Mouse (Mus musculus) layer of hippocampus, adult 11-12 months (tissue): ENCODE measurements around the gene Osr1.

Experiments
- DNase-seq: peaks from one replicate; pipeline ENCODE4 v3.0.0; 2022; ENCODE audit warnings: low spot score

The Osr1 gene

GRCm38 (mm10) chr12:9569971-9570370 is at the start of gene Osr1:
Gene Osr1 (plus strand): TSS chr12:9570116.
- peak; percentile 38 for DNase-seq

DNA sequence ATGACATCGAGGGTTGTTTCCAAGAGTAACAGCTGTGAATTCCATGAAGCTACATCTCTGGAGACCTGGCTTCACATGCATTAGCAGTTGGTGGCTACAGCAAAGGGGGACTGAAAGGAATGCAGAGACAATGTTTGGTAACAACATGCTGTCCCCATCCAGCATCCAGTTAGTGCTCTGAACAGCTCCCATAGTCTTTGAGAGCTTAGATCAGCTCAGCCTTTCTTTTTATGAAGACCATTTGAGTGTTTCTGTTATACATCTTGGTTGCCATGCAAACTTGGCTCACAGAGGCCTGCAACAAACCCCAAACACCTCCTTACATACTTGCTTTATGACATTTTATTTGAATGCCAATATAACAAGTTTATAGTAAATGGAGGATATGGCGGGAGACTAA is 19.6 kb upstream of the Osr1 start:
- DNase-seq = no peak

- DNase-seq = no peak
Observed at GRCm38 (mm10) chr12:9564956-9565355, 5.0 kb upstream of the Osr1 start.

DNA sequence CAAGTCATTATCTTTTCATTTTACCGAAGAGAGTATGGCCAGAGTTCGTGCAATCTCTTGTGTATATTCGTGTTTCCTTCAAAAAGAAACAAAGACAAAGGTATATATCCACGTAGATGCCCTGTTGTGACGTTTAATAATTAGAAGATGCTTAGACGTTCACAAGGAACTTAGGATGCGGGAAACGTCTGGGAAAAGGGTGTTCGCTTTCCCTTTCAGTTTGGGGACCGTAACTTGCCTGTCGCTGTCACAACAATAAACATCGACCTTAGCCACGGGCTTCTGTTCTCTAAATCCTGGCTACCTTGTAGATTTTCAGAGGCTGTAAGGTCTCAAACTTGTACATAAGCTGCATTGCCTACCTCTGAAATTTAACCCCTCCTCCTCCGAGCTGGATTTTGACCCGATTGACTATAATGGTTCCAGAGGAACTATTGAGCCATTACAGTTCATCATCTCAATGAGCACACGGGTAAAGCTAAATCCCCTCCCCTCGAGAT is 630 bp downstream of the Osr1 start:
- DNase-seq = no peak

DNA sequence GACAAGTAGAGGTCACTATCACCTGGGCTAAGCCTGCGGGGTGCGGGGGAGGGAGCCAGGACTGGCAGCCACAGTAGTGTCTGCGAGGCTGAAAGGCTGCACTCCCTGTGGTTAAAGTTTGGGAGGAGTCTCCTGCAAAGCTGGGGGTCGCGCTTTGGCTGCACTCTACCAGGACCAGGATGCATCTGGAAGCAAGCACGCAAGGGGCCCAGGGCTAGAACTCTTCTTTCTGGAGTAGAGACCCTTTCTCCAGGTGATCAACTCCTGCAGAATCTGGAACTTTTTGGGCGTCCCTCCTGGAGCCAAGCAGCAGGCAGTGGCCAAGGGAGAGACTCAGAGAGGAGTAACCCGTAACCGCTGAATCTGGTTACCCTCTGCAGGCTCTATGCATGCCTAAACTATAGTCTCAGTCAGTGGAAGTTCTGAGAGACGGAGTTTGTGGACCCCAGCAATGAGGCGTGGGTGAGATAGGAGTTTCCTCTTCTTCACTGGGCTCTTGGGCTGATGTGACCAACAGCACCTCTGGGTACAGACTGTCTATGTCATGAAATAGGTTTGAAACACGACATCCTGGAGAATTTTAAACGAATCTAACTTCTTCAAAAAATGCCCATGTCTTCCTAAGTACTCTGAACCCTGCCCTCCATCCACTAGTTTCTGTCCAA is 1.5 kb downstream of the Osr1 start:
- DNase-seq = no peak

GRCm38 (mm10) chr12:9572022-9572421 is 2.1 kb downstream of the Osr1 start:
- no peak for DNase-seq

DNA sequence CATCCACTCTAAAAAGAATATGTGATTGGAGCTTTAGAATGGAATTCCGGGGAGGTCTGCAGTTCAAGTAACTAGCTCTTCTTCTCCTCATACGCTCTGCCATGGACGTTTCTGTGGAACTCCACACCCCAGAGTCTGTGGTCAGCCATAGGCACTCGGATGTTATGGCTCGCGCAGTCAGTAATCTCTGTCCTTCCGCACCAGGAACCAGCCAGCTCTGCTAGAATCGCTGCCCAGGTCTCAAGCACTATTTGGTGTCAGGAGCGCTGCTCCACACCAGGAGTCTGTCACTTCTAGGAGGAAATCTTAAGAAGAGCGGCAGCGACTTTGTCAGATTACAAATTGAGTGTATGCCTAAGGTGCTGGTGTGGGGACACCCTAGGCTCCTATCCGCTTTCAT is 3.8 kb downstream of the Osr1 start:
- DNase-seq = no peak

DNA sequence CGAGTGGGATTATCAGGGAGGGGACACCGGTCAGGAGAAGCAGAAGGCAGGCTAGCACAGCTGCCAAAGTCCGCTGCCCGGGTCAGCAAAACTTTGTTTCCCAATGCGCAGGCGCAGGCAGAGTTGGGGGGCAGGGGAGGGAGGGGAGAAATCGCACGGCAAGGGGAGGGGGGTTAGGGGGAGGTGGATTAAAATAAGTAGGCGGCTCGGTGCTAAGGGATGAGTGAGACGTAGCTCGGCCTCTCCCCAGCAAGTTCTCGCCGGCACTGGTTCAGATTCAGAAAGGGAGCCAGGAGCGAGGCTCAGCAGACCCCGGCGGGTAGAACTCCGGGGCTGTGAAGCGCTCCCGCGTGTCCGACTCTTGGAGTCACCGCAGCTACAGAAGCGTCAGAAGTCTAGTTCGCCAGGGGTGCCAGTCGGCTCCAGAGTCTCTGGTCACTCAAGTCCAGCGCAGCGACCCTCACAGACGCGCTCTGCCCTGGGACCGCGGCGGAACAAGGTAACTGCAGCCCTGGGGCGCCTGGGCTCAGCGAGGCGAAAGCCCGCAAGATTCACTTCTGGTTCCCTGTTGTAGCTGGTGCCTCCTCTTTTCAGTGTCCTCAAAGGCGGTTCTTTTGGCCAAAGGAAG is 4.4 kb downstream of the Osr1 start:
- DNase-seq = no peak

- no peak for DNase-seq
Observed at GRCm38 (mm10) chr12:9575158-9576042, 5.5 kb downstream of the Osr1 start.

DNA sequence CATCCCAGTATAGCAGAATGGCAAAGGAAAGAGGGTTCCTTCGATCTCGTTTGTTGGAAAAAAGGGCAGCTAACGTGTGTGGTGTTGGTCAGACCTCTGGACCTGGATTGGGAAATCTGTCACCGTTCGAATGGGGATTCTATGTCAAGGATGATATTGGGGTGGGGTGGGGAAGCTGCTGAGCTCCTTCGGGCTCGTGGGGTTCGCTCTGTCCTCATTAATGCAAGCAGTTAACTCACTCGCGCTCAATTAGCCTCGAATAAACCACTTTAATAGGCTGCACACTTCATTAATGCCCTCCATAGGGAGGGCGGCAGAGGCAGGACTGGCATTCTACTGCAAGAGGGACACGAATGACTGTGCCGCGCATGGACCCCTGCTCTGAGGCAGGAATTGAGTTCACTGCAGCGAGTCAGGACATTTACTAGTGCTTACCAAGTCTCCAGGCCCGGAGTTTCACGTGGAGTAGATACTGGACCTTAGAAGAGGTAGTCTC is 6.2 kb downstream of the Osr1 start:
- no peak for DNase-seq

DNA sequence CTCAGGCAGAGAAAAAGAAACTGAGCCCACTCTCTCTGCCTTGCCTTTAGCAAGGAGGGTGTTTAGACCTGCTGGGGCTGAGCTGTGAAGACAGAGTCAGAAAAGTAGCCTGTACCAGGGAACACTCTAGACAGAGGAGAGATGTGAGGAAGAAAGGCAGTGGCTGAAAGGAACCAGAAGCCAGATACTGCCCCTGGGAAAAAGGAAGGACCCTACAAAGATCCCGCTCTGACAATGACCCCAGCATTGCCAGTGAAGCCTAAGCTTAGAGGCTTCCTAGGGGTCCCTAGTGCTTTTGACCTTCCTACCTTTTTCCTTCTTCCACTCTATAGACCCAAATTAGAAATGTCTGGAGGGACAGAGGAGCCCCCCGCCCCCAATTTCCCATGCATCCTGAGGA is 7.7 kb downstream of the Osr1 start:
- DNase-seq = no peak

GRCm38 (mm10) chr12:9578591-9578990 is 8.7 kb downstream of the Osr1 start:
- no peak for DNase-seq

DNA sequence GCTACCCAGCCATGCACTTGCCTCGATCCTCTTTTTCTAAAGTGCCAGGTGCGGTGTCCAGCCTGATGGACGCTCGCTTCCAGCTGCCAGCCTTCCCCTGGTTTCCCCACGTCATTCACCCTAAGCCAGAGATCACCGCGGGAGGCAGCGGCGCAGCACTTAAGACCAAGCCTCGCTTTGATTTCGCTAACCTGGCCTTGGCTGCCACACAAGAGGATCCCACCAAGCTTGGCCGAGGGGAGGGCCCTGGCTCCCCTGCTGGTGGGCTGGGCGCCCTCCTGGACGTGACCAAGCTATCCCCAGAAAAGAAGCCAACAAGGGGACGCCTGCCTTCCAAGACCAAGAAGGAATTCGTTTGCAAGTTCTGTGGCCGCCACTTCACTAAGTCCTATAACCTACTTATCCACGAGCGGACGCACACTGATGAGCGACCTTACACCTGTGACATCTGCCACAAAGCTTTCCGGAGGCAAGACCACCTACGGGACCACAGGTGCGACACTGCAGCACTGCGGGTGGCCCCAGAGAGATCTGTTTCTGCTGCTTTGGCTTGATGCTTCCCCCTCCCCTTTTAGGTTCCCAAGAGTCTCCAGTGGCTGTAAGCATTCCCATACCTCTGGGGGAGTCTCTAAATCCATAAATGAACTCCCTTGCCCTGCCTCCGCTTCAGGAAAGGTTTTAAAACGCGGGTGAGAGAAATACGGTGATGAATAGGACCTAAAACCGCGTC is 9.6 kb downstream of the Osr1 start:
- no peak for DNase-seq

DNA sequence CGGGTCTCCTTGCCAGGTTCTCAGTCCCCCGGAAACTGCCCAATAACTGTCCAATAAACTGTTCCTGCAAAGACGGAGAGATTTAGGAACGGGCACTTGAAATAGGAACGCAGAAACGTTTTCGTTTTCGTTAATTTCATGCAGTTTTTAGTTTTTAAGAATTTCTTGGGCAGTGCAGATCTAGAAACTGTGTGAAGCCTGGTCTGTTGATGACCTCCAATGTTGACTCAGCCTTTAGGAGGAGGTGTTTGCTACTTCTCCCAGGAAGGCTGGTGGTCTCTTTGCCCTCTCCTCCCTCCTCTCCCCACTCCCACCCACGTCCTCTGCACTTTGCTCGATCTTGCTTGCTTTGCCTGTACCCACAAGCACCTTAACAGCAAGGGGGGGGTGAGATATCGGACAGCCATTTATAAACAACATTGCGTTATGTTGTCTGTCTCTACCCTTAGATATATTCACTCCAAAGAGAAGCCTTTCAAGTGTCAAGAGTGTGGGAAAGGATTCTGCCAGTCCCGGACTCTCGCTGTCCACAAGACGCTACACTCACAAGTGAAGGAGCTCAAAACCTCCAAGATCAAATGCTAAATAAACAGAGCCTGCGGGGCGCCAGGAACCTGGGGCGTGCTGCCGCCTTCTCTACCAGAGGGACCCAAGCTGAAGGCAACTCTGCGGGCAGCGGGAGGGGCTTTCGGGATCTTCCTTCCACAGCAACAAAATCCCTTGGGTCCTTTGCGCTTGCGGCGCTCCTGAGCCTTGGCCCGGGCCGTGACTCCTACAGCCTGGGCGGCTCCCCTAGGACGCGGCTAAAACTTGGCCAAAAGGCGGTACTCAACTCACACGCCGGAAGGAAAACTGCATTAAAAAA is 10.4 kb downstream of the Osr1 start:
- DNase-seq = no peak

DNA sequence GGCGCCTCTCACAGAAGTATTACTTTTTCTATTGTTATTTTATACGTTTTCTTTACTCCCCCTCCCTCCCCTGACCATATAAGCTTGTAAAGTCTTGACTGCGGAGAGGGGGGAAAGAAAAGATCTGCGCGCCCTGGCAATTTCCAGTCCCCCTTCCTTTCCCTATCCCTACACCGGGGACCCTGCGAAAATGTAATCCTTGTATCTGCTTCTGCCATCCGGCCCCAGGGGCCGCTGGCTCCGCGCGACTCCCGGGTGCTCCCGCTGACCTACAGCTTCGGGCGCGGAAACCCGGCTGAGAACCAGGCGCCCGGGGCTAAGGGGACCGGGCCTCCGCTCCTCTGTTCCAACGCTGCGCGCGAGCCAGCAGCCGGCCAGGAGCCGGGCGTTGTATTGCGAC is 11.1 kb downstream of the Osr1 start:
- DNase-seq = no peak

GRCm38 (mm10) chr12:9581506-9581905 is 11.6 kb downstream of the Osr1 start:
- no peak for DNase-seq

DNA sequence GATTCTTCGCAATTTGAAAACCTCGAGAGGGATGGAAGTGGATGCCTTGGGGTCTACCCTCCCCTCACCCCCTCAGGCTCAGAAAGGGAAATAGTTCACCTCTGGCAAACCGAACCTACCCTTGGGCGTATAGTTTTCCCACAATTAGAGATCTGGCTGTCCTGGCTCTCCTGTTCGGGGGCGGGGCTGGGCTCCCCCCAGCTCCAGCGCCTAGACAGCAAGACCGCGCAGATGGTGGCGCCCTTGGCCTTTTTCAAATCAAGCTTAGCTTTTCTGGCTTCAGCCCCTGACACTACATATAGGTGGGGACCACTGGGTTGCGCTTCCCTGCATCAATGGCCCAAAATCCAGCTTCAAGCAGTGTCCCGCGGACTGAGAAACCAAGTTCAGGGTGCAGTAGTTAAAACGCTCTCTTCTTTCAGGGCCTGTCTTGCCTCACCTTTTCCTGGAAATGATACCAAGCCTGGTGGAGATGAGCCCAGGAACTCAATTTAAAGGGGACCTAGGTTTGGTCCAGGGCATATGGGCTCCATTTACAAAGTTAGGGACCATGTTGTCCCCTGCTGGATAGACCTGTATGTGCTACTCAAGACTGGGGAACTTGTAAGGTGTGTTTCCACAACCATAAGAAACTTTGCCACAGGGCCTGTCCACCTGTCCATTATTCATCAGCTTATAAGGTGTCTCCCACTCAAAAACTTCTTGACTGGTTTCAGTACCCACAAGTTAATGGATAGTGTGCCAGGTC is 12.5 kb downstream of the Osr1 start:
- DNase-seq = no peak

DNA sequence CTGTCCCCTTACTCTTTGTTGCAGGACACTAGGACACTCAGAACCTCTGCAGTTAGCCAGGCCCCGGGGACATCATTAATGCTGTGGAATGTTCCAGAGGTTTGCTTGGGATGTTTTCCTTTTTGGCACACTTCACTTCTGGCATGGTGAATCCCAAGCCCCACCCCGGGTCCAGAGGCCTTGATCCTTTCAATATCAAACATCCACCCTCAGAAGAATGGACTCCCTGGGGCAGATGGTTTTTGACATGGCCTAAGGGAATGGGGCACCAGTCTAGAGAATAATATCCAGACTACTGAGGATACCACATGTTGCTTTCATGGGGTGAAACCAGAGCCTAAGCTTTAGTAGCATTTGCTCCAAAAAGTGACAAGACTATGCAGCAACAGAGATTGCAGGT is 13.5 kb downstream of the Osr1 start:
- no peak for DNase-seq

GRCm38 (mm10) chr12:9584366-9585084 is 14.6 kb downstream of the Osr1 start:
- no peak for DNase-seq

DNA sequence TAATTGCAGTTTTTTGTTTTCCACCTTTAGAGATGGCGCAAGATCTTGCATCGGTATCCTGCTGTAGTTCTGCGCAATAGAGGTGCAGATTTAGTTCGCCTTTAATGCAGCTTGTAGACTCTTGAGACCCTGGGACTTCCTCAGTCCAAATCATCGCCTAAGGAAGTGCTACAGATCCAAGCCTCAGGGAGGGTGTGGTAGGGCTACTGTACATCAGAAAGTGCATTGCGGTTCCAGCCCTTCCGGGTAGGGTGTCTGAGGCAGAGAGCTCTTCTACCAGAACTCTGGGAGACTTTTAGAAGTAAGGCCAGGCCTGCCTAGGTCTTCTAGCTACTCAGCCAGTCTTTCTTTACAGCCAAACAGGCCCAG is 15.2 kb downstream of the Osr1 start:
- no peak for DNase-seq
